Mouse (Mus musculus) common myeloid progenitor, adult 5-6 weeks (primary cell): ENCODE measurements at regions not wholly inside any gene's neighbourhood (a gene's known extent, or its start where the extent isn't known, plus 50 kb on each side); places are given as distances from the start of the nearest gene placed in this dataset.

ENCODE experiments used
- ATAC-seq: replicated peaks from 2 replicates; pipeline ENCODE4 v1.8.0; 2016; ENCODE audit warnings: low read depth, mild to moderate bottlenecking, moderate TSS enrichment, inconsistent platforms; ENCODE audit not compliant: poor library complexity, severe bottlenecking

DNA sequence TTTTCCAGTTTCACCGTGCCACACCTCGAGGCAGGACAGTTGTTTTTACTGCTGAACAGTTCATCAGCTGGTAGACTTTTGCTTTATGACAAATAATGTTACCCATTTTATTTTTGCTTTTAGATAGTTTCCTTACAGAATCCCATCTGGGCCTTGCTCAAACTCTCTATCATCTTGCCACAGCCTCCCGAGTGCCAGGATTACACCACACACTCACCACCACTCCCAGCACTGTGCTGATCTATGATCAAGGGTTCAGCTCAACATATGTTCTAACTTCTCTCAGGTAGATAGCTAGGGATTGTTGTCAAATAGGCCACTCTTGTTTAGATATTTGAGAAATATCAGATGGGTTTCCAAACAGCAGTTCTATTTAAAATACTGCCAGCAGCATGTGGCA is 160.5 kb upstream of the Six2 start:
- no peak for ATAC-seq

DNA sequence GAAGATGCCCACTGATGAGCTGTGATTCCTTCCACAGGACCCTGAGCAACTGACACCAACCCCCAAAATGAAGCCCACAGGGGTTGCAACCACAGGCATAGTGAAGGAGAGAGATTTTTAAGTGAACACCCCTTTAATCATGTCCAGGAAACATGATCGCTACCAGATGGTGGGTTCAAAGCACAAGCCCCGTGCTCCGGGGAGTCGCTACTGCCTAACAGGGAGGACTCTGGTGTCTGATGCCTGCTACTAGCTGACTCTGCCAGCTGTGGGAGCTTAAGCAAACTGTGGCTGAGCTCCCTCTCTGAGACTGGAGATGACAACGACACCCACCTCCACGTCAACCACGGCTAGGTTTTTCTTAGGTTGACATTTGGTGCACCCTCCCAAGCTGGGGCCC is 159.7 kb upstream of the Six2 start:
- ATAC-seq, result no peak

DNA sequence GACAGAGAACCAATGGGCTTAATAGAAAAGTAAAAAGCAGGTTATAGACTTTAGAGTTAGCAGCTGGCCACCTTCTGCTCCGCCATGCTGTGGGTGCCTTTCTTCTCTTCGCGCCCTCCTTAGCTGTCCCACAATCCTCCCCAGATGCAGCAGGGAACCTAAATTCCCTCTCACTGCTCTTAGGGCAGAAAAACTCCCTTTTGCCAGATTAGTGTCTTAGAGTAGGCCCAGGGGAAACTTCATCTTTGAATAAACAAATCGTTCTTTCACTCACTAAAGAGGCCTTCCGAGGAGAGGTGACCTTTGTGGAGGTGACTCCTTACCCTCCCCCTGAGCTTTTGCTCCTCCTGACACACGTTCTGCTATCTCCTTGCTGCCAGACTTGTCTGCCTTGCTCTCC is 157.0 kb upstream of the Six2 start:
- no peak for ATAC-seq

DNA sequence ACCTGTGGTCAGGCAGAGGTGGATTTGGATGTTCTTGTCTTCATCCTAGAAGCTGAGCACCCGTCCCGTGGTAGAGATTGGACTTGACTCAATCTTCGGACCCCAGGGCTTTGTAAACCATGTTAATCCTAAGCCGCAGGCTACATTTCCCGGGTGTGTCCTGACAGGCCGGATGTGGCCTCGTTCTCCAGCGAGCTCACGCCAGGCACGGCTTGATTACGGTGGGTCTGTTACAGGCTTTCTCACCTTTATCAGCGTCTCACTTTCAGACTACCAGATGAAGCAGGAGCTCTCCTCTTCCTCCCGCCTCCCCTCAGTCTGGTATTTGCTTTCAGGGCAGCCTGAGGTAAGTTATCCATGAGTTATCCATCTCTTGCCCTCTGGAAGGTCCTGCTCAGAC is 156.4 kb upstream of the Six2 start:
- ATAC-seq, result no peak

DNA sequence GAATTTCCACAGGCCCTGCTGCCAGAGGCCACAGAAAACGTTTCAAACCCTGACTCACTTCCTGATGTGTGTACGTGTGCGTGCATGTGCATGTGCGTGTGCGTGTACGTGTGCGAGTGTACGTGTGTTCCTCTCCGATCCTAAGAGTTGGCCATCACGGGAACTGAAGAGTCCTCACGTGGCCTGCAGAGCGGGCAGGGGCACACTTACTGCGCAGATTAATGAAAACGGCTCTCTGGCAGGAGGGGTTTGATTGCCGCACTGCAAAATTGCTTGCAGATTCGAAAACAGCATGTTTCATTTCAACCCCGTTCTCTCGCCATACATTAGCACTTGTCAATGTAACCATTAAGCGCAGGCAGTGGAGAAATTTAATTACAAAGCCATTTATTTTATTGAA is 135.0 kb upstream of the Six2 start:
- ATAC-seq, result no peak

DNA sequence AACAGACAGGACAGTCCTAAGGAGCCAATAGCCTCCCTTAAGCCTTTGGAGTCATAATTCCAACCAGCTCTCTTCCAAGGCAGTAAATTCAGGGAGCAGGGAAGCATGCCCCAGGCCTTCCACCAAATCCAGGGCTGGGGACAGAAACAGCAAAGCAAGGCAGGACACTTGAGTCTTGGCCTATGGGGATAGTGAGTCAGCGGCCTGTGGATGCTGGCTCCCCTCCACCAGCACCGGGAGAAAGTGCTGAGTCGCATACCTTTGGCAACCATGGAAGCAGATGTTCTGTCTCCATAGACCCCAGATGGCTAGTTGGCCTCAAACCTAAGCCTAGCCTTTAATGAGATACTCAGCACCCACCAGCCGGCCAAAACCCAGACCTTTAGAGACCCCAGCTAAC is 133.8 kb upstream of the Six2 start:
- ATAC-seq, result no peak; the same call in 1 of the 2 replicates

DNA sequence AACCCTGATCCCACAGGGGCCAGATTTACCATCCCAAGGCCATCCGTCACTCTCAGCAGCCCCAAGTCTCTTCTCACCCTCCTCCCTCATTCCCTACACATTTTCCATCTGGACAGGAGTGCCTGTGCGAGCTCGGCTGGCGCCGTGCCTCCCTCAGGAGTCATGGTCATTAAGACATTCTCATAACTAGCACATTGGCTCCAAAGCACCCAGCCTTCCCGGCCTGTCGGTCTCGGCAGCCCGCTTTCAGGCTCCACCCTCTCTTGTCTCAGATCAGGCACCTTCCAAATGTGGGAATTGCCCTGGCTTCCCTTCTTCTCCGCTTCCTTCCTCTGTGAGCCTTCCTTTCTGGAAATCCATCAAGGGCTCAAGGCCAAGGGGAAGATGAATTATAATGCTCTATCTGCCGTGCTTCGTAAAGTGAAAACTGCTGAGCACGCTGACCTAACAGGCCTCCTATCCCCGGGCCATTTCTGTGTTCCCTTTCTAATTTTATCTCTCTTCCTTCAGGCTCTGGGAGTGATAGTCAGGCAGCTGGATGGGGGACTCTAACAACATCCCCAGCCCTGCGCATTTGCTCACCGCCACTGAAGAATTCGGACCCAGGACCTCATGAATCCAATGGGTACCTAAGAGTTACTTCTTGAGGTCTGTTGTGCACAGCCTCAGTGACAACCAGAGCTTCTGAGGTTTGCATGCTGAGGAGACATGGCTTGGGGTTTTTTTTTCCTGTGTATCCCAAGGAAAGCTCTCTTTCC is 130.2 kb upstream of the Six2 start:
- ATAC-seq, result no peak

DNA sequence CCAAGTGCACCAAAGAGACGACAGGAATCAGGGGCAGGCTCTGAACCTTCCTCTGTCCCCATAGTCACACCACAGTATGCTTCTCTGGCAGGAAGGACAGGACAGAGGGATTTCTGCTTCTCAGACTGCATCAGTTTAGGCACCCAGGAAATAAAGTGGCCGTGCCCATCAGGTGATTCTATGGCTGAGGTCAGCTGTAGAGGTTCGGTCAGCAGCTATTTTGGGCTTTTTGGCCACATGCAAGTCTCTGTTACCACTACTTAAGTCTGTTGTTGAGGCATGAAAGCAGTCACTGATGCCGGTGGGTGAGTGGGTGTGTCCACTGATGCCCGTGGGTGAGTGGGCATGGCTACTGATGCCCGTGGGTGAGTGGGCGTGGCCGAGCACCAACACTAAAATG is 128.4 kb upstream of the Six2 start:
- ATAC-seq, result no peak

DNA sequence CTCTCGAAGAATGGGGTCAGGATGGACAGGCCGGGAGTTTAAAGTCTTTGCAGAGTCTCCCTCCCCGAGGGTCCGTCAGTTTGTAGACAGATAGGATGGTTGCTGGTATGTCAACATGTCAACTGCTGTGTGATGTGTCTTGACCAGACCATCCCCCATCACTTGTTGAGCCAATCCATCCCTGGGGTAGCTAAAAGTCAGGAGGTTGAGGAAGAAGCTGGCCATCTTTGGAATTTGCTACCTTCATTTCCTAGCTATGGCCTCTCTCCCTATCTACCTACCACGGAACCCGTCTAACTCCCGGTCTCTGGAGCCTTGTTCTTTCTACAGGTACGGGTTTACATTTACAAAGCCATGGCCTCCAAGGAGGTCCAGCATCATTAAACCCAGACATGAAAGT is 128.0 kb upstream of the Six2 start:
- no peak for ATAC-seq

DNA sequence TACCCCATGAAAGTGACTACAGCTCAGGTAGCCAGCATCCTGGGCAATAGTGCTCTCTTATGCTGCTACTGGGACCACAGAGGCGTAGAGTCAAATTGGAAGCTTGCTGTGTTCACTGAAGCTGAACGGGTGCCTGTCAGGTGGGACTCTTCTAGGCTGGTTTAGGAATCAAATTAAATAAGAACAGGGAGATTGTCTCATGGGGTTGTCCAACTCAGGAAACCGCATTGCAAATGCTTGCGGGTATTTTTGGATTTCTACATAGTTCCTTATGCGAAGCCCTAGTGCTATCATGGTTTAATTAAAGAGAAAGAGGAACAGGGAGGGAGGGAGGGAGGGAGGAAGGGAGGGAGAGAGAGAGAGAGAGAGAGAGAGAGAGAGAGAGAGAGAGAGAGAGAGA is 120.5 kb upstream of the Six2 start:
- peak; percentile 84 for ATAC-seq

DNA sequence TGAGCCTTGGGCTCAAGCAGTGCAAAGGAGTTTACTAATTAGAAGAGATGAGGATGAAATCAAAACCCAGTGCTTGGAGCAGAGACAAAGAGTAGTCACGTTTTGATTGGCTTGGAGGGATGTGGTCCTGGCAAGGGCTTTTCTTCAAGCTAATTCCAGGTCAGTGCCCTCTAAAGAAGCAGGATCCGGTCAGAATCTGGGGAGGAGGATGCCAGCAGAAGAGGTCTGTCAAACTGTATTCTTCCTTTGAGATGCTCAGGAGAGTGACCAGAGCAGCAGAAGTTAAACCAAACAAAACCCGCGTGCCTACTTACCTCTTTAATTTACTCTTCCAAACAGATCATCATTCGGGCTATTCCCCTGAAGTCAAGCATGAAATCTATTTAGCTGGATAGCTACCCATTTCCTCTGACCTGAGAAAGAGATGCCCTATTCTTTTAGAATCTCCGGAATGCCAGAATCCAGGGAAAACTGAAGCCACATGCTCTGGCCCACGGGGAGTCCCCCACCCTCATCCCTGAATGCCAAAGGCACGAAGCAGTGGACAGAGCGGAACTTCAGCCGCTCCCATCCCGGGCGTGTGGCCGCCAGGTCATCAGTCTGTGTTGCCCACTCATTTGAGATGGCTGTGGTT is 117.8 kb upstream of the Six2 start:
- no peak for ATAC-seq

DNA sequence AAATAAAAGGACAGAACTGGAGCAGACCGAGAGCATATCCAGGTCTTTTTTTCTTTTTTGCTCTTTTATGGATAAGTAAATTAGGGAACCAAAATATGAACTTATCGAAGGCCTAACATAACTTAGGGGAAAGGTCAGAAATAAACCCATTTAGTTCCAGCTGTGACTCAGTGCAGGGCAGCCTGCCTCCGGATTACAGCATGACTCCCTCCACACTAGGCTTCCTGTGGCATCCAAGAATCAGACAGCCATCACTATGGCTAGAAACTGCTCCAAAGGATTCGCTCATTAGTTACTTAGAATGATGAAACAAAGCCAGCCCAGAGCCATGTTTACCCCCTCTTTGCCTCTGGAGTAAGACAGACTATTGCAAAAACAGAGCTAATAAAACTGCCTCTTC is 116.6 kb upstream of the Six2 start:
- ATAC-seq, result no peak

DNA sequence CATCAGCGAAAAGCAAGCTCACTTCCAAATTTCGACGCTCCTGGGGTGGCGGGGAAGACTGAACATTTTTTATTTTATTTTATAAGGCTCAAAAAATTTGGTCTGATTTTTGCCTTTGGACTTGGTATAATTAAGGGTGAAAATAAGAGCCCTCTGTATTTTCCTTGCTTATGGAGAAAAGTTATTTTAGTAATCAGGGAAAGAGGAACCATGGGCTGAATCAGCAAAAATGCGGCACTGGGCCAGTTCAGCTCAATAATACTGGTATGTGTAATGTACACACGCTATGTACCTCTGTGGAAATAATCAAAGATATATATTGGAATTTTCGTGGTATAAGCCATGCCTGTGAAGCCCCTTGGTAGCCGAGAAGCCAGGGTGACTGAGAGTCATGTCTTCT is 113.7 kb upstream of the Six2 start:
- no peak for ATAC-seq

DNA sequence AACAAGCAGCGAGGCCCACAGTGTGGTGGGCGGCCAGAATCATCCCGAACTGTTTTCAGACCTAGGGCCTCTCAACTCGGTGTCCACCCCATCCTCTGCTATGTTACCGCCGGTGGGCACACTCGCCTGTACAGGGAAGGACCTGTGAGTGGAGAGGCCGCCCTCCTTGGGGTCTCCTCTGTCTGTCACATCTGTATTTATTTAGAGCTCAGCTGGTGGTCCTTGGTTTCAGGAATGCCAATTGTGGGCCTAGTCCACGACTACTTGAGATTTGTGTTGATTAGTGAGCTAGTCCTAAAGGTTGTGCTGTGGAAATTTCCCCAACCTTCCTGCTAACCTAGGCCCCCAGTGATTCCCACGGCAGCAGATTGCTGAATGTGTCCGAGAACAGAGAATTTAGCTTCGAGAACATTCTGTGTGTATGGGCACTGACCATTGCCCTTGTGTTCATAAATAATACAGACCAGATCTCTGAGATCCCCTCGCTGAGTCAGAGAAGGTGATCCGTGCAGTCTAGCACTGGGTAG is 113.1 kb upstream of the Six2 start:
- ATAC-seq, result no peak

DNA sequence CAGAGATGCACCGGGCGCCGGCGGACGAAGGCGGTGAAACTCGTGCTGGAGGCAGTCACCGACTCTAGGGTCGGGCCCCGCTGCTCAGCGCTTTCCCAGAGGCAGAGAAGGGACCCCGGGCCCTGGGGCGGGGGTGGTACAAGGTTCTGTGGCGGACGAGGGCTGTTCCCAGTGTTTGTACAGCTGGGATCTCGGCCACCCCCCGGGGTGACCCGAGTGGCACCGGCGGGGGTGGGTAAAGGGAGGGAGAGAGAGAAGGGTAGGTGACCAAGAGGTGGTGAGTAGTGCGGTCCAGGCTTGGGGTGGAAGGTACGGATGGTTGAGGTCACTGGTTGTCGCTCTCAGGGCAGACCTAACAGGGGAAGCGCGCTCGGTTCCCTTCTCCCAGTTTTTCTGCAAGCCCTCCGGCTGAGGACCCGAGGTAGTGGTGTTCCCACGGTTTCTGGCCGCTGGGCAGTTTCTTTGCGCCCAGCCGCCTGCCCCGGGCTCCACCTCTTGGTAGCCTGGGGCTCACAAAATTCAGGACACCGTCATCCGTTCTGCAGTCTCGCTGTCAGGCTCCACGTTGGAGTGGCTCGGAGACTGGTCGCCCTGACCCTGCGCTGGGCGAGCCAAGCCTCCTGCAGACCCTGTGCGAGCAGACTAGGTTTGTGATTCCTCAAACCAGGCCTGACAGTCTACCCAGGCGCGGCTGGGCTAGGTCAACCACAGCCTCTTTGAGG is 112.4 kb upstream of the Six2 start:
- peak; percentile 64 for ATAC-seq

DNA sequence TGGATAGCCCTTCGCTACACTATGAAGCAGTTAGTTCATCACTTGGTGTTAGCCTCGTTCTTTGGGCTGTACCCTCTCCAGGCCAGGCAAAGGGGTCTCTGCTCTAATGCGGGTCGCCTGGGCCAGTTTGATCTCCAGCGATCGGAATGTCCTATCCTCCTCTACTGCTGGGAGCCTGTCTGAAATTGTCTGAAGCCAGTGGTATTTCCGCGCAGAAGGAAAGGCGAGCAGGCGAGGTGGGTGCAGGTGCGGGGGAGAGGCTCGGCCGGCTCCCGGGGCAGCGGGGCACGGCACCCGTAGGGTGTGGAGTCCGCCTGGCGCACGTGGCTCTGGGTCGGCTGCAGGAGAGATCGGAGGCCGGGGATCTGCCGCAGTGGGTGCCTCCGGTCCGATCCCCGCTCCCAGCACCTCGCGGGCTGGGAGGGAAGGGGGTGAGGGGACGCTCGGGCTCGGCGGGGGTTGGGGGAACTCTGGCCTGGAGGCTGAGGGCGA is 111.8 kb upstream of the Six2 start:
- peak; percentile 34 for ATAC-seq

DNA sequence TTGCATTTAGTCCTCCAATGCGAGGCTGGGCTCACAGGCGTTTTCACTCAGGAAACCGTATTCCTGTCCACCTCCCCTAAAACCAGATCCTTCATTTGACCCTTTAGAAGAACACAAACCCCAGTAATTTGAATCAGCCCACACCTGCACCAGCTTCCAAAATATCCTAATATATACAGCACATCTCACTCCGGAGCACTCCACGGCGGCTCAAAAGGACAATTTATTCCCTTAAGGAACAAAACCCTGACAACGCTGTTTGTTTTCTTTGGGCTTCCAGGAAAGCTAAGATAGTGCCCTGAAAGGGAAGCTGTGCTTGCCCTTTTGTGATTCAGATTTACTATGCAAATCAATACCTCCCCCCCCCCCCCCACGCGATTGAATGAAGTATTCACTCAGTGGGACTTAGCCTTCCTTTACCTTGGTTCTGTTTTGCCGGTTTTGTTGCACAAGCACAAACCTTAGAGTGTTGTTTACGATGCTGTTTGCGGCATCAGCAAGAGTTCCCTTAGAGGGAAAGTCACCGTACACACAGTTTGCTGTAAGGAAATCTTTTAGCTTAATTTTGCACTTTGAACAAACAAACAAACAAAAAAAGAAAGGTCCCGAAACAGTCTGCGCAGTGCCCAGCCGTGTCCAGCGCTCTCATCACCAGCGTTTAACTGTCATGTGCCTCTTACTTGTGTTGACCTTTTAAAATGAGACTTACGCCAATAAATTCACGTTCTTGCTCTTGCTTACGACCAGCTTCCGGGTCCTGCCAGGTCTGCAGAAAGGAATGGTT is 111.2 kb upstream of the Six2 start:
- no peak for ATAC-seq

DNA sequence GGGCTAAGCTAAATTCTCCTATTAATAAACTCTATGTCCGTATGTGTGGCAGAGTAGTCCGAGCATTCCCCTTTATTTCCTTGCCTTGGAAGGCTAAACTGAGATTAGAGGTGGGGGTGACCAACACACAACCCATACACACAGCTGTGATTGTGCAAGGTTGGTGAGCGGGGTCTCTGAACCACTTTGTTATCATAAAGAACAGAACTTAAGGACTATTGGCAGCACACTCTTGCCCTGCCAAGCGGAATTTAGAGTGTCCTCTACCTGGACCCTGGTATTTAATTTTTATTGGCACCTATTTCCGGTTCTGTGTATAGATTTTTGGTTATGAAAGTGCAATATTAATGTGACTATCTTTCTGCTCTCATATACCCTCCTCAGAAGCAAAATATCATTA is 109.7 kb upstream of the Six2 start:
- ATAC-seq, result no peak

DNA sequence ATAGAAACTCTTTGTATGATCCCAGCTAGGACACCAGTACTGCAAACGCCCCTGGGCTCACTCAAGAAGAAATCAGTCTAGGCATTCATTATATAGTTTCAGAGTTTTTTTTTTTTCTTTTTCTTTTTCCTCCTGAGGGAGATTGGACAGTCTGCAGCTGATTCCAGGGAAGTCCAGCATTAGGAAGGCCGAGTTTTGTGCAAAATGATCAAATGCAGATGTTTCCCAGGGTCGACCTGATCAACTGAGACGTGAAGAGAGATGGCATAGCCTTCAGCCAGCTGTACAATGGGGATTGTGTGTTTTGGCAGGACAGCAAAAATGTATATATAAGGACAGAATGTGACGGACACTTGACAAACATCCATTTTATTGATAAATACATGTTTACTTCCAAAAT is 107.7 kb upstream of the Six2 start:
- no peak for ATAC-seq

DNA sequence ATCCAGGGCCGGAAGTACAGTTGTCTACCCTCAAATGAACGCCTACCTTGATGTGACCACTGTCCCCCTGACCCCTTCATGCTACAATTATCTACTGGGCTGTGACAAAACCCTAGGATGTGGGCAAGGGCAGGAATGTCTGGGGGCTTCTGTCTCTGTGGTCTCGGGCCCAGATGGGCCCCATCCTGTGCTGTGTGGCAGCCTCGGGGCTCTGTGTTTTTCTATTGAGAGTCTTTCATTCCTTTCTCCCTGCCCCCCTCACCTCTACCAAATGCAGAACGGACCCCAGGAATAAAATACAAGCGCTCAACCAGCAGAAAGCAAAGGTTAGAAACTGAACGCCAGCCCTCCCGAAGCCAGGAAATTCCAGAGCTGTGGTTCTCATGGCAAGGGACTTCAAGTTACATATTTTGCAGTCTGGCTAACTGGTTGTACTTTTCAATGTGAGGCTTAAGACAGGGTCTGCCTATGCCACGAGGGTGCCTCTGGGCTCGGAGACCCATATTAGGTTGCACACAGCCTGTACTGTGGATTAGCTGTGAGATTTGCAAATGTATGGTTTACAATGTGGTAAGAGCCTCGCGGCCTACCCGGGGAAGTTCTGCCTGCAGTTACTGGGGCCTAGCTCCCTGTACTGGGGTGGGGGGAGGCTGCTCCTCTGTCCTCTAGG is 97.7 kb upstream of the Six2 start:
- no peak for ATAC-seq
